Mouse (Mus musculus) mouse trophoblast stem cell (cell line): ENCODE measurements at regions not wholly inside any gene's neighbourhood (a gene's known extent, or its start where the extent isn't known, plus 50 kb on each side); places are given as distances from the start of the nearest gene placed in this dataset.

Experiments used
- in situ Hi-C, 2 experiments: fragments of 300-500 bp; cut with MseI, MboI; formaldehyde crosslinking; loops; 2 replicates in 1 of 2; 3 replicates in 1 of 2; pipeline ENCODE4 v1.15.1; 2025

DNA sequence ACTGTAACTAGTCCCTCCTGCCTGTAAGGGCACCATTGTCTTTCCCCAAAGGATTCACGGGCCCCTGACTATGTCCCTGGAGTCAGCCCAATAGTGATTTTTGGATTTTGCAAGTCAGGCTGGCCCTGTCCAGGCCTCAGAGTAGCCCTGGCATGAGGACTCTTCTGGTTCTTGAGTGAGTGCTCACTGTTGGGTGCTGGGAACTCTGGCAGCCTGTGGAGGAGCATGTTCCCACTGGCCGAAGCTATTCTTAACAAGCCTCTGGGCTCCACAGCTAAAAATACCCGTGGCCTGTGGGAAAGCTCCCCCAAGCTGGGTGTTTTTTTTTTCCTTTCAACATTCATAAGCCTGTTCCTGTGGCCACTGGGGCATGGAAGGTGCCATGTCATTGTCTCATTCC is 60.0 kb upstream of the Ccnd1 start:
- in situ Hi-C loops, result no loop called here

- in situ Hi-C loops, result no loop called here
Measured at GRCm38 (mm10) chr7:144996847-144997246, 57.1 kb upstream of the Ccnd1 start.

- in situ Hi-C loops, result no loop called here
Measured at GRCm38 (mm10) chr7:144994229-144994628, 54.5 kb upstream of the Ccnd1 start.

DNA sequence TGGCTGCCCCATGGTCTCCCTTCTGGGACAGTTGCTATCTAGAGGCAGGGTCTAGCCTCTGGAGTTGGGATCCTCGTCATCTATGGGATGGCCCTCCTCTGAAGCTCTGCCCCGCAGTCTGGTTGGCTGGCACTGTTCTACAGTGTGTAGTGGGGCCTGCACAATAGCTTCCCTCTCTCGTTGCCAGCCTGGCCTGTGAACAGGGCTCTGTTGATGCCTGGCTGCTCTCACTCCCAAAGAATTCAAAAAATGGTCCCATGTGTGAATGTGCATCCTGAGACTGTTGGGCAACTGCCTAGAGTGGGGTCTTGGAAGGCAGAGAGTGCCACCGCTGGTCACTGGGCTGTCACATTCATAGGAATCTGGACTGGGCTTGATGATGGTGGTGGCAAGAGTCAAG is 53.8 kb upstream of the Ccnd1 start:
- in situ Hi-C loops, result no loop called here

- in situ Hi-C loops, result no loop called here
Measured at GRCm38 (mm10) chr7:144991760-144992159, 52.0 kb upstream of the Ccnd1 start.
